Mouse (Mus musculus) lung, postnatal 10 days (tissue): ENCODE results near the gene Adamts15.
A peak's percentile ranks its signal among the peaks of the same experiment; 100 is the strongest.

Experiments used
- DNase-seq: peaks from one replicate; pipeline ENCODE4 v3.0.0; 2021

The Adamts15 gene

GRCm38 (mm10) chr9:30920736-30921135, 1.5 kb downstream of the Adamts15 start:
- peak; percentile 86 for DNase-seq

DNA sequence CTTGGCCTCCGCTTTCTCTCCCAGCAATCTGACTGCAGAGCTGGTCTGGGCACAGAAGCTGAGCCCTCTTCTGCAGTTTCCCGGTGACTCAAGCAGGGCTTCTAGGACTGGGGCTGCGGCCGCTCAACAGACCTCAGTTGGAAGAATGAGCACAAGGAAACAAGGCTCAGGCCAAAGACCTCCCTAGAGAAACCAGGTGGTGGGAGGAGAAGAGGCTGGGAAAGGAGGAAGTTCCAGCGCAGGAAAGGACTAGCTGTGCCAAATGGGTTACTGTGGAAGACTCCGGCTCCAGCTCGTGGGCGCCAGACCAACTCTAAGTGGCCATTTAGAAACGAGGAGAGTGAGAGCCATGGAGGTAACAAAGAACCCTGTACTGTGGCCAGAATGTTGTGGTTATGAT, 2.6 kb downstream of the Adamts15 start:
- peak; percentile 52 for DNase-seq

GRCm38 (mm10) chr9:30918466-30919356, 3.5 kb downstream of the Adamts15 start:
- DNase-seq, result no peak

DNA sequence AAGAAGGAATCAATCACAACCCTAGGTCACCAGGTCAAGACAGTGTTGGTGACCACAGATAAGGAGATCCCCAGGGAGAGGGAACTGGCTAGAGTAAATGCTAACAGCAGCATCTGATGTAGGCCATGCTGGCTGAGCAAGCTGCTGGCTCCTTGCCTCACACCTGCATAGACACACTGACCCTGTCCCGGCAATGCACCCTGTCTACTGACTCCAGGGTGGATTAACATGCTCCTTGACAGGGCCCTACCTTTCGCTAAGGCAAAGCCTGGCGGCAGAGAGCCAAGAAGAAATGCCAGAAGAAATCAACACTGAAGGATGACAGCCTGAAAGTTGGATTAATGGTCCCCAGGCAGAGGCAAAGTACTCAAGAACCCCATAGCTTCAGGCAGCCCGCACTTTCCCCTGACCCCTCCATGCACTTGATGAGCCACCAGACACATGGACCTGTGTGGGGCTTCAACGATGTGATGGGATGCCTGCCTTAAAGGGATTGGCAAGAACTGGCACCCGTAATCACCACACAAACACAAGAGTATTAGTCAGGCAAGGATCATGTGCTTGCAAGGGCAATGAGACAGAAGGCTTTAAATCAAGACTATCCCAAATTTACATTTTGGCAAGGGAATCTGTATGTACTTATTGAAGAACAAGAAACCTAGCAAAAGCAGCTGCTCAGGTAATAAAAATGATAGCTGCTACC, 5.8 kb downstream of the Adamts15 start:
- DNase-seq, result no peak

GRCm38 (mm10) chr9:30914241-30914640, 8.0 kb downstream of the Adamts15 start:
- DNase-seq, result peak; percentile 61

- DNase-seq, result no peak
Observed at GRCm38 (mm10) chr9:30913429-30913828, 8.8 kb downstream of the Adamts15 start.

GRCm38 (mm10) chr9:30912161-30912560, 10.1 kb downstream of the Adamts15 start:
- no peak for DNase-seq

- DNase-seq, result no peak
Observed at GRCm38 (mm10) chr9:30910491-30910890, 11.8 kb downstream of the Adamts15 start.

- no peak for DNase-seq
Observed at GRCm38 (mm10) chr9:30908973-30909372, 13.3 kb downstream of the Adamts15 start.

GRCm38 (mm10) chr9:30908296-30908690, 14.0 kb downstream of the Adamts15 start:
- no peak for DNase-seq

DNA sequence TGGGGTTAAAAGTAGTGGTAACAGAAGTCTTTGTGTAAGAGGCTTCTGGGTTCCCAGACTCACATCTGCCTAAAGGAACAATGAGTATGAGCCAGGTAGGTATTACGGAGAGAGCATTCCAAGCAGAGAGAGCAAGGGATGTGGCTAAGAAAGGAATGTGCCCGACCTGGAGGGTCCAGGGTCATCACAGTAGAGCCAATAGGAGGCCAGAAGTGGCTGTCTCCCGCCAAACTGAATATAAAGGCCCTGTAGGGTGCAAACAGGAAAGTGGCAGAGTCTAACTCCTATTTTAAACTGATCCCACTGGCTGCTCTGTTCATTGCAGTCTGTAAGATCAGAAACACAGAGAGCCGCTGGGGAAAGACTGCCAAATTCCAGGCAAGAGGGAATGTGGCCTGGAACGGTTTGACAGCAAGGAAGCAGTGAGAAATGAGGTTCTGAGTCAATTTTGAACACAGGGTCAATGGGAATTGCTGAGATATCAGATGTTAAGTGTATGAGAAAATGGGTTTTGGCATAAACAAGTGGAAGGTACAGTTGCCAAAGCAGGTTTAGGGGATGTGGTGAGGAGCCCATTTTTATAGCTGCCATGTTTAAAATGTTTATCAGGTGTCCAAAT, 14.5 kb downstream of the Adamts15 start:
- DNase-seq, result peak; percentile 56

DNA sequence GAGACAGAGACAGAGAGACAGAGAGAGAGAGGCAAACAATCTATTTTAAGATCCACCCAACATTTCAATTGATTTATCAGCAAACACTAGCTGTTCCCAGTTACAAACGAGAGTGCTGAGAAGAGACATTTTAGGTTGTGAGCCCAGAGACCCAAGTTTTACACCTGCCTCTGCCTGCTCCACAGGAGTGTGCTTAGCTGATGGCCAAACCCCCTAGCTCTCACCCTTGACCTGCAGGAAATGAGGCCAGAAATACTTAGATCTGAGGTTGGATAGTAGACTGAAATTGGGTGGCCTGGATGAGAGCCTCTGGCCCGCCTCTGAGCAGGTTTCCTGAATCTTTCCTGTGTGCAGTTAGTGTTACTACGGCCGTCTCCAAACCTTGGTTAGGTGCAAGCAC, 15.8 kb downstream of the Adamts15 start:
- no peak for DNase-seq

DNA sequence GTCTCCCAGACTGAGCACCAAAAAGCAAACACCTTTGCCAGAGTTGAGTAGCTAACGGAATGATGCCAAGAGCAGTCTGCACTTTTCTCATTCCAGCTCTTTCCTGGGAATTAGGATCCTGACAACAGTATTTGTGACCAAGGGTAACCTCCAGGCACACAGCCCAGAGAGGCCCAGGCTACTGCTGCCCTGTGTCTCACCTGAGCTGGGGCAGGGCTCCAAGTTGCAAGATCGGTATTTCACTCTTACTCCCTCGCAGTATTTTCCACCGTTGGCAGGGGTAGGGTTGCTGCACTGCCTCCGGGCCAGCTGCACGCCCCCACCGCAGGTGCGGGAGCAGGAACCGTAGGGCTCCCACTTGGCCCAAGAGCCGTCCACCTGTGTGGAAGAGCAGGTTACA, 16.4 kb downstream of the Adamts15 start:
- peak; percentile 27 for DNase-seq

- no peak for DNase-seq
Observed at GRCm38 (mm10) chr9:30903266-30903665, 19.0 kb downstream of the Adamts15 start.

- DNase-seq, result no peak
Observed at GRCm38 (mm10) chr9:30902641-30903040, 19.6 kb downstream of the Adamts15 start.

DNA sequence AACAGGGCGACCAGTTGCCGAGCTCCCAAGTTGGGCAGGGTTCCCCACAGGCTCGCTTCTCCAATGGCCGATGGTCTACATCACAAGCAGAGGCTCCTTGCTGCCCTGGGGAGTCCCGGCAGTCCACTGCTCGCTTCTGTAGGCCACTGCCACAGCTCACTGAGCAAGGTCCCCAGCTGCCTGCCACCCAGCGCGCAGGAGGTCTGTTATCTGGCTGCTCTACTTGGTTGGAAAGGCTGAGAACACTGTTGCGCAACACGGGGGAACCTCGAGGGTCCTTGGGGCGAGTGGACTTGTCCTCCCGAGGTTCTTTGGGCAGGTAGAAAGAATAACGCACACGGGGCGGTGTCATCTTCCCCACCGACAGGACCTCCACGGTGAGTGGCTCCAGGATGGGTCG, 20.1 kb downstream of the Adamts15 start:
- DNase-seq, result no peak

- DNase-seq, result no peak
Observed at GRCm38 (mm10) chr9:30897169-30897568, 25.1 kb downstream of the Adamts15 start.

GRCm38 (mm10) chr9:30896752-30897151, 25.5 kb downstream of the Adamts15 start:
- DNase-seq, result peak; percentile 76

DNA sequence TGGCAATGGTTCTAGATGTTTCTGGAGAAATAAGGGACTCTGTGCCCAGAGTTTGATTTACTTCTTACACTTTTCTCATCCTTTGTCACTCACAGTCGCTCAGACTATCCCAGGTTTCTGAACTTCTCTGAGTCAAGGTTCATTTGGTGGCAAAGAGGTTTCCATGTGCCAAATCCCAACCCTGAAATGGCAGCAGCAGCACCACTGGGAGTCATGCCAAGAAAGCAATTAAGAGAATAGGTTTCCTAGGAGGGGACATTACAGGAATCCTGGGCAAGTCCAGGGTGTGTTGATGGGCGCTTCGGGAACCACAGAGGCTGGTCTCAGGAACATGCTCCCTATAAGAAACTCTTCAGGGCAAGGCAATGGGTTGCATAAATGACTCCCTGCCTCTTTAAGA, 26.6 kb downstream of the Adamts15 start:
- no peak for DNase-seq

DNA sequence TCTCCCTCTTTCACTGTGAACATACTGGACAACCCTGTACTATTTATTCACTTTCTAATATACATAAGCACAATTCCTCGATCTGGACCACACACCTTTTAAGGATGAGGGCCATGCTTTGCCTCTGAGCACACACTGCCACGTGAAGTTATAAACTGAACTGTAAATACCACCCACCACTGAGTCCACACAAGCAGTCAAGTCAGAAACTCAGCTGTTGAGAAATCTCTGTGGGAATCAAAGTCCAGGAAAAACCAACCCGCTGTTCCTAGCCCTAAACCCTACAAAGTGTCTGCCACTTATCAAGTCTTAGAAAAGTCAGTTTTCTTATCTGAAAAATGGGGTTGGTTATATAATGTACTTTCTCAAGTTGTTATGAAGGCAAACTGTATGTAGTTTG, 36.0 kb downstream of the Adamts15 start:
- no peak for DNase-seq

- no peak for DNase-seq
Observed at GRCm38 (mm10) chr9:30880553-30880952, 41.7 kb downstream of the Adamts15 start.

DNA sequence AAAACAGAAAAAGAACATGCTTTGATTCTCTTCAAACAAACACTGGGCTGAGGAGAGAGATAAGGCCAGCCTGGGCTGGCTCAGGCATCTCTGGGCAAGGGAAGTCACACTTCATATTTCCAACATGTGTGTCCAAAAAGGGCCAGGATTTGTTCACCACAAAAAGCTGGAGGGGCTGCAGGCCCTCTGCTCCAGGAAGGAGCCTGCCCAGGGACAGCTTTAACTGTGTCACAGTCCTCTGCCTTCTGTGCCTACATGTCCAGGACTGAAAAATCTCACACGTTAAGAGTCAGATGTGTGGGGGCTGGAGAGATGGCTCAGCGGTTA, 42.3 kb downstream of the Adamts15 start:
- peak; percentile 57 for DNase-seq

GRCm38 (mm10) chr9:30879248-30879946, 42.9 kb downstream of the Adamts15 start:
- no peak for DNase-seq
